Mouse (Mus musculus) limb, embryonic 11.5 days (tissue): ENCODE data around the gene Ppfia3. TPM values are rescaled to one million over a fixed set of nuclear protein-coding genes. Genes with fewer than 3 reads are reported as not detected.
A peak's percentile ranks its signal among the peaks of the same experiment; 100 is the strongest.
"Not testable (repeated sequence)": the region's sequence is repeated elsewhere in the genome, so short reads cannot be mapped to it uniquely, and the experiment has no call there.

Experiments used
- ATAC-seq: fragments of 200-750 bp; cut with Nextera tagmentation; 2 replicates; pipeline ENCODE4 v1.8.0; 2017; ENCODE audit warnings: low read depth; ENCODE audit not compliant: insufficient number of reproducible peaks, low FRiP score, low TSS enrichment
- DNase-seq: peaks from one replicate; pipeline ENCODE4 v3.0.0-alpha.2; 2015; ENCODE audit warnings: low spot score
- H3K27ac ChIP-seq: fragments of 300-500 bp; sonication (generic); replicated peaks from 2 replicates; pipeline ENCODE4 v1.5.1; 2014; ENCODE audit warnings: low read depth, mild to moderate bottlenecking, low read length
- H3K27me3 ChIP-seq: fragments of 300-500 bp; sonication (generic); 2 replicates; pipeline ENCODE4 v1.6.1; 2014; ENCODE audit warnings: mild to moderate bottlenecking, low read length, mixed read lengths; ENCODE audit not compliant: control insufficient read depth, insufficient read depth
- H3K36me3 ChIP-seq: fragments of 300-500 bp; sonication (generic); 2 replicates; pipeline ENCODE4 v1.6.1; 2014; ENCODE audit warnings: mild to moderate bottlenecking, low read length, moderate library complexity, mixed read lengths; ENCODE audit not compliant: control insufficient read depth, insufficient read depth
- H3K4me1 ChIP-seq: fragments of 300-500 bp; sonication (generic); 2 replicates; pipeline ENCODE4 v1.6.1; 2014; ENCODE audit warnings: low read length, mixed read lengths; ENCODE audit not compliant: control insufficient read depth, insufficient read depth
- H3K4me2 ChIP-seq: fragments of 300-500 bp; sonication (generic); 2 replicates; pipeline ENCODE4 v1.6.1; 2014; ENCODE audit warnings: low read depth, mild to moderate bottlenecking, moderate library complexity; ENCODE audit not compliant: severe bottlenecking
- H3K4me3 ChIP-seq: fragments of 300-500 bp; sonication (generic); 2 replicates; pipeline ENCODE4 v1.5.1; 2014; ENCODE audit warnings: low read depth, low read length
- H3K9ac ChIP-seq: fragments of 300-500 bp; sonication (generic); 2 replicates; pipeline ENCODE4 v1.6.1; 2014; ENCODE audit warnings: mild to moderate bottlenecking, low read length
- H3K9me3 ChIP-seq: fragments of 300-500 bp; sonication (generic); 2 replicates; pipeline ENCODE4 v1.6.1; 2016; ENCODE audit warnings: low read length; ENCODE audit not compliant: control insufficient read depth
- WGBS: fragments of 180-500 bp; shearing (Covaris S2); extraction: QIAGEN DNeasy Blood & Tissue Kit; methylation state at CpG from one replicate; pipeline ENCODE4 v1.1.7; 2014; 5-methylcytosine and 5-hydroxymethylcytosine counted together
- polyA plus RNA-seq: library from polyadenylated mRNA; unstranded; fragments of >200 nt; fragmentation: Nextera tagmentation; extraction: Ambion mirVana; gene quantifications from 2 replicates; pipeline ENCODE4 v1.2.1, GENCODE M21; 2014

The Ppfia3 gene
- polyA plus RNA-seq, 1 experiment from 2014 or later, result 6.1 TPM

- peaks cover 15% of the 10 kb centered on the region for H3K4me1 ChIP-seq
- DNase-seq, H3K9me3 ChIP-seq, ATAC-seq, H3K36me3 ChIP-seq, H3K27me3 ChIP-seq, H3K9ac ChIP-seq, H3K27ac ChIP-seq: not testable (repeated sequence)
- H3K4me2 ChIP-seq, result peak overlapping the region; percentile 46; the same call in 1 of the 2 replicates
- H3K4me3 ChIP-seq, result peak overlapping the region; percentile 88
- WGBS, result 7% methylated on average over 3 of the region's 3 CpGs
Measured at GRCm38 (mm10) chr7:45396337-45396775, 29.5 kb upstream of the Ppfia3 start.

DNA sequence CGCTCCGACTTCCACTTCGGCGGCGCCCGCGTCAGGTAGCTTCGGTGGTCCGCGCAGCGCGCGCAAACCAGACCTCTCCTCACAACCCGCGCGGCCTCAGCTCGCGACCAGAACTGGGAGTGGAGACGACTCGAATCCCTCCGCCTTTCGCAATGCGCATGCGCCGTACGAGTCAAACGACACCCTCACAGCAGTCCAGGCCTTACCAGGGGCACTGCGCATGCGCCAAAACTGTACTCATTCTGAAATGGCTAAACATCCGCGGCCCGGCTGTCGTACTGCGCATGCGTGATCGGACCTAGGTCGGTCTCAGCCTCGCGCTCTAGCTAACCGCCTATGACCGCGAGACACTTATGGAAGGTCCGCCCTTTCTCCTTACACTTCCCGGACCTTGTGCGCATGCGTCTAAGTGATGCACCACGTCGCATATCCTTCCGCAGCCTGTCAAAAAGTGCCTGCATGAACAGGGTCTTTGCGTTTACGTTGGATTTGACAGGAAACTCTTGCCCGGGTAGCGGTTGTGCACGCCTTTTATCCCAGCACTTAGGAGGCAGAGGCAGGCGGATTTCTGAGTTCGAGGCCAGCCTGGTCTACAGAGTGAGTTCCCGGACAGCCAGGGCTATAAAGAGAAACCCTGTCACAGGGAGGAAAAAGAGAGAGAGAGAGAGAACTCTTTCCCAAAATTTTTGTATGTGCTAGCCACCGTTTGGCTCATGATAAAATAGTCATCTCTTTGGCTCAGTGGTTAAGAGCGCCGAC lies 28.9 kb upstream of the Ppfia3 start, which contains the start of gene Snrnp70:
Gene Snrnp70 (minus strand): TSS at position 165 of the 759 bp plus-strand sequence.
- under 1% methylated on average over 60 of the region's 60 CpGs for WGBS
- H3K27me3 ChIP-seq, result no peaks in the 10 kb centered on the region
- peak within 1 kb of the TSS; percentile 90 for H3K9ac ChIP-seq
- H3K36me3 ChIP-seq, result peaks cover 12% of the 10 kb centered on the region; the same call in 1 of the 2 replicates
- peak within 1 kb of the TSS; percentile 99 for H3K27ac ChIP-seq
- H3K4me2 ChIP-seq, result peak within 1 kb of the TSS; percentile 90
- H3K4me1 ChIP-seq, result peaks cover 15% of the 10 kb centered on the region
- peak within 1 kb of the TSS; percentile 88 for H3K4me3 ChIP-seq
- peak; percentile 100 for DNase-seq
- no peaks in the 10 kb centered on the region for H3K9me3 ChIP-seq
- peak; percentile 94 for ATAC-seq

DNA sequence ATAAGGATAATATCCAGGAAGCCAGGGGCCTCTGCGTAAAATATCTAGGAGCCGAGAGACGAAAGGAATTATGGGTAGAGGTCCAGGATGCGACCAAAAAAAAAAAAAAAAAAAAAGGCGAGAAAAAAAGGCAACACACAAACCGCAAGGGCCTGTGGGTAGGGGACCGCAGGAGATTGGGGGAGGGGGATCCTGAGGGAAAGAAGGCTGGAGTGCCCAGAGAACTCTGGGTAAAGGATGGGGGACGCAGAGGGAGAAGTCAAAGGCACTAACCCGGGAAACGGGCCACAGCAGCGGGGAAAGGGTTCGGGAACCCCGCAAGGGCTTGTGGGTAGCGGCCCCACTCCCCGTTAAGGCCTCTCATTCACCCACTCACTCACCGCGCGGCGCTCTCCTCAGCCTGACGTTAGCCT lies 28.3 kb upstream of the Ppfia3 start:
- H3K4me1 ChIP-seq, result peaks cover 15% of the 10 kb centered on the region
- H3K4me2 ChIP-seq, result peak overlapping the region; percentile 90
- H3K27ac ChIP-seq, result peak overlapping the region; percentile 99
- WGBS, result under 1% methylated on average over 19 of the region's 20 CpGs
- H3K4me3 ChIP-seq, result peak overlapping the region; percentile 88
- peaks cover 17% of the 10 kb centered on the region for H3K36me3 ChIP-seq
- no peaks in the 10 kb centered on the region for H3K9me3 ChIP-seq
- no peaks in the 10 kb centered on the region for H3K27me3 ChIP-seq
- DNase-seq (no peak), ATAC-seq (peak; percentile 78)
- H3K9ac ChIP-seq, result peak overlapping the region; percentile 90

- Histone ChIP-seq H3K27ac (no peak overlapping the region), H3K4me2 (no peak overlapping the region), H3K27me3 (no peaks in the 10 kb centered on the region), H3K4me1 (no peaks in the 10 kb centered on the region), H3K9me3 (no peaks in the 10 kb centered on the region), H3K36me3 (peaks cover 72% of the 10 kb centered on the region), H3K4me3 (no peak overlapping the region), H3K9ac (no peak overlapping the region)
- no peak for ATAC-seq
- WGBS, result 81% methylated on average over 3 of the region's 3 CpGs
- peak; percentile 36 for DNase-seq
Measured at GRCm38 (mm10) chr7:45386077-45386476, 19.3 kb upstream of the Ppfia3 start.

DNA sequence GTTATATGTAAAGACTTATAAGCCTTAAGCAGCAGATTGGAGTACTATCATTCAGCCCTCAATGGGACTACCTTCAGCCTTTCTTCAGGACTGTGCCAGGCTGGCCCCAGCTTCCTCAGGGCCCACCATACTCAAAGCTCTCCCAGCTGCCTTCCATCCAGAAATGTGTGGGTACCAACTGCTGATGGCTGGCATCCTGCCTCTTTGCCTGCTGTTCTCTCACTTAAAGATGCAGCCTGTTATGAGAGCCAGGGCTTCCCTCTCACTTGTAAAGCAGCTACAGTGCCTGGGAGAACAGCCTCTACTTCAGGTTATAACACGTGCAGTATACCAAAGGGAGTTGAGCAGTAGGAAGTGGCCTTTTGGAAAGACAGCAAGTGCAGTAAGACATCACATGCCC lies 9.2 kb upstream of the Ppfia3 start:
- Histone ChIP-seq H3K36me3 (peaks cover 47% of the 10 kb centered on the region), H3K9ac (no peak overlapping the region), H3K4me3 (no peak overlapping the region), H3K4me1 (no peaks in the 10 kb centered on the region), H3K27me3 (no peaks in the 10 kb centered on the region), H3K27ac (no peak overlapping the region), H3K4me2 (no peak overlapping the region), H3K9me3 (no peaks in the 10 kb centered on the region)
- 93% methylated on average over 1 of the region's 1 CpGs for WGBS
- DNase-seq (no peak), ATAC-seq (no peak)

DNA sequence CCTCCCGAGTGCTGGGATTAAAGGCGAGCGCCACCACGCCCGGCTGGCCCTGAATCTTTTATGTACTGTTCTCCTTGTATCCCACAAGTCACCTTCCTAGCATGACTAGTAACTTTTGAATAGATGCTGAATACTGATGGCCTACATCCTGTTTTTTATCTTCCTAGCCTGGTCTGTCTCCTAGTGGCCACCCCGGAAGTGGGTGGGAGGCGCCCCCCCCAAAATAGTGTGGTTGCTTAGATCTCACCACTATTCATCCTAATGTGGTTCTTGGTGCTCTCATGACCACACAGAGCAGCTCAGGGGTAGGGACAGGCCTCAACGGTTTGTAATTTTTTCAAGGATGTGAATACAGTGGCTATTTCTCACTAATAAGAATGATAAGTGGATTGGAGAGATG lies 7.8 kb upstream of the Ppfia3 start:
- H3K27me3 ChIP-seq, result peaks cover 3% of the 10 kb centered on the region; the same call in 1 of the 2 replicates
- H3K4me1 ChIP-seq, result 0 out of 2 replicates have a peak, but pooled peaks cover 3% of the 10 kb centered on the region
- no peak overlapping the region for H3K4me3 ChIP-seq
- DNase-seq (no peak), ATAC-seq (no peak)
- H3K36me3 ChIP-seq, result peaks cover 34% of the 10 kb centered on the region
- no peaks in the 10 kb centered on the region for H3K9me3 ChIP-seq
- H3K4me2 ChIP-seq, result no peak overlapping the region
- H3K27ac ChIP-seq, result no peak overlapping the region
- WGBS, result 96% methylated on average over 8 of the region's 8 CpGs
- no peak overlapping the region for H3K9ac ChIP-seq

DNA sequence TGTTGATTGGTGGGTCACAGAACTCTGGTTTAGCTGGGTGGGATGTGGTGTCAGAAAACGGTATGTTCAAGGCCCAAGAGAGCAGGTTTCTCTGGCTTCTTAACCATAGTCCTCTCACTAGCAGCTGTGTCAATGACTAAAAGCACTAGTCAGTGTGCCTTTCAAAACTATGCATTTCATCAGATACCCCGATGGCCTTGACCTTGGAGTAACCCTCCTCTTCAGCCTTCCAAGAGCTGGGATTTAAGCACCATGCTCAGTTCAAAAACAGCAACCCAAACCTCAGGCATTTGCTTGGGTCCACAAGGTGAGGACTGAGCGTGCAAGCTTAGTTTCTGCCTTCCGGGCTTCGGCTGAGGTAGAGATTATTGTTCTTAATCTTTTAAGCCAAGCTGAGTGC lies 5.6 kb upstream of the Ppfia3 start:
- Histone ChIP-seq H3K4me1 (0 out of 2 replicates have a peak, but pooled peaks cover 7% of the 10 kb centered on the region), H3K4me3 (no peak overlapping the region), H3K27ac (no peak overlapping the region), H3K27me3 (peaks cover 22% of the 10 kb centered on the region), H3K4me2 (no peak overlapping the region), H3K9me3 (no peaks in the 10 kb centered on the region), H3K36me3 (peaks cover 21% of the 10 kb centered on the region), H3K9ac (no peak overlapping the region)
- 87% methylated on average over 5 of the region's 5 CpGs for WGBS
- DNase-seq (no peak), ATAC-seq (no peak)

GRCm38 (mm10) chr7:45370475-45371311 lies 3.9 kb upstream of the Ppfia3 start, which contains the start of gene Lin7b:
Gene Lin7b, minus strand, starts transcription at chr7:45370583.
- 11% methylated on average over 28 of the region's 28 CpGs for WGBS
- peak; percentile 58 for ATAC-seq

More at GRCm38 (mm10) chr7:45370475-45371311, 3.9 kb upstream of the Ppfia3 start, which contains the start of gene Lin7b:
- peak within 1 kb of the TSS; percentile 60 for H3K4me2 ChIP-seq
- H3K27ac ChIP-seq, result no peak within 1 kb of the TSS
- no peaks in the 10 kb centered on the region for H3K9me3 ChIP-seq
- H3K36me3 ChIP-seq, result peaks cover 8% of the 10 kb centered on the region; the same call in 1 of the 2 replicates
- H3K4me3 ChIP-seq, result peak within 1 kb of the TSS; percentile 47
- peaks cover 14% of the 10 kb centered on the region; the same call in 1 of the 2 replicates for H3K4me1 ChIP-seq
- H3K27me3 ChIP-seq, result peaks cover 30% of the 10 kb centered on the region
- peak within 1 kb of the TSS; percentile 51 for H3K9ac ChIP-seq
- DNase-seq, result peak; percentile 92
